Mouse (Mus musculus) central nervous system, embryonic 14 days (tissue): ENCODE measurements around the gene Zfp697. TPM values are rescaled to one million over a fixed set of nuclear protein-coding genes. Genes with fewer than 3 reads are reported as not detected.

ENCODE experiments used
- polyA plus RNA-seq: library from polyadenylated mRNA; depleted of rRNA; stranded (reverse); fragments of >200 nt; gene quantifications from 2 replicates; pipeline ENCODE4 v1.2.3, GENCODE M21; 2012; rRNA removed

Gene Zfp697
- 17.1 and 17.6 TPM in 2 replicates for polyA plus RNA-seq

GRCm38 (mm10) chr3:98382246-98382939 lies at the start of gene Zfp697:
Gene Zfp697 (plus strand): TSS chr3:98382461.

DNA sequence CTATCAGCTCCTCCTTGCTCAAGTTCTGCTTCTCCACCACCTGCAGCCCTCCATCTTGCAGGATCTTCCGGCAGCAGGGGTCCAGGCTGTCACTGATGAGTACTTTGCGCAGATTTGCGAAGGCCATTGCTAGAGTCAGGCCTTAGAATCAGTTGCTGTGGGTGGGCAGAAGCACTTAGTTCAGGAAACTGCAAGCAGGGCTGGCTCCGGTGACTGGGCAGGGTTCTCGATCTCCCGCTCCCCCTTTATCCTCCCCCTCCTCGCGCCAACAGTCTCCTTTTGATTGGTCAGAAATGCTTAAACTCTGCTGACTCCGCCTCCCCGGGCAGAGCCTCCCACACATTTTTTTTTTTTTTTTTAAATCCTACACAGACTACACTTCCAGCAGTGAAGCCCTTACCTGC lies 42.6 kb upstream of the Zfp697 start, which contains the start of gene Phgdh:
Phgdh (minus strand) TSS at position 285 of the 404 bp plus-strand sequence.

DNA sequence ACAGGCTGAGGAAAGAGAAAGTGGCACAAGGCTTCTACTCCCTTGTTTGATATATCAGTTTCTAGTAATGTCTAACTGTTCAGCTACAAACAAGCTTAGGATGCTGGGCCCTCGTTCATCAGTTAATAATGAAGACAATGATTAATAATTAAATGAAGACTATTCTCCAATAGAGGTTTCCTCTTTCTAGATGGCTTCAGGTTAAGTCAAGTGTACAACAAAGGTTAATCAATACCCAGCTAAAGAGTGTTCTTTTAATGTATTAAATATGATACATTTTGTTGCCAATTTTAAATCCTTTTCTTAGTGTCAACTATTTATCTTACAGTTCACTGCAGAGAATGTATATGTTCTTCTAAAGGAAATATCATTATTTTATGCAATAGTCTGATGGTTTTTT lies 74.8 kb downstream of the Zfp697 start, which contains the start of gene Gm4450:
Gm4450 (minus strand) TSS at position 101 of the 400 bp plus-strand sequence.

GRCm38 (mm10) chr3:98510414-98510813 lies 128.2 kb downstream of the Zfp697 start, which contains the start of gene Hsd3b4:
Gene Hsd3b4 (minus strand): TSS chr3:98510514.

DNA sequence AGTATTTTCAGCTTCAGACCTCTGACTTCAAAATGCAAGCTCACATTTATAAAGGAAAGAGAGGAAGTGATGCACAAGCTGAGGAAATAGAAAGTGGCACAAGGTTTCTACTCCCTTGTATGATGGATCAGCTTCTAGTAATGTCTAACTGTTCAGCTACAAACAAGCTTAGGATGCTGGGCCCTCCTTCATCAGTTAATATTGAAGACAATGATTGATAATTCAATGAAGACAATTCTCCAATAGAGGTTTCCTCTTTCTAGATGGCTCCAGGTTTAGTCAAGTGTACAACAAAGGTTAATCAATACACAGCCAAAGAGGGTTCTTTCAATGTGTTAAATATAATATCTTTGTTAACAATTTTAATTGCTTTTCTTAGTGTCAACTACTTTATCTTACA lies 206.4 kb downstream of the Zfp697 start, which contains the start of gene Gm10681:
Gm10681 (minus strand) TSS at position 101 of the 400 bp plus-strand sequence.

GRCm38 (mm10) chr3:98630152-98630551 lies 247.9 kb downstream of the Zfp697 start, which contains the start of gene Hsd3b5:
Gene Hsd3b5 (minus strand): TSS chr3:98630252.

DNA sequence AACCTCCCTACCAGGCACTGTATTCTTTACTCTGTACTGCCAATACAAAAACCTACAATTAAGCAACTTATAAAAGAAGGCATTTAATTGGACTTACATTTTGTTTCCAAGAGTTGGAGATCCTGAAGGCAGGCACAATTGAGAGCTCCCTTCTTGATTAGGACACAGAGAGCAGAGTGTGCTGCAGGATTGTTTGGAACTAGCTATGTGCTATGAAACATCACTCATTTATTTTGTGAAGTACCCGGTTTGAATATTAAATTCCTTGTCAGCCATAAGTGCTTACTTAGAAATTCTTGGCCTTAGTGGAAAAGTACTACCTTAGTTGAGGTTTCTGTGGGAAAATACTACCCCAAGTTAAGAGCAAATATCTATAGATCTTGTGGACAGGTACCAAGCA lies 342.1 kb downstream of the Zfp697 start, which contains the start of gene Hsd3b2:
Hsd3b2 (minus strand) TSS at position 168 of the 400 bp plus-strand sequence.

Other genes with a start within 250 kb of the Zfp697 start
- 0.04 TPM in 1 of 2 replicates, not detected in the other for gene Adam30, start 221.8 kb upstream of the Zfp697 start, polyA plus RNA-seq
- not detected in 2 replicates for gene Reg4, start 160.3 kb upstream of the Zfp697 start, polyA plus RNA-seq
- gene Hmgcs2, start 102.0 kb upstream of the Zfp697 start, polyA plus RNA-seq = 5.8 and 8.6 TPM in 2 replicates
- gene Phgdh, start 42.5 kb upstream of the Zfp697 start, polyA plus RNA-seq = 119 and 126 TPM in 2 replicates
- not detected in 2 replicates for gene Gm4450, start 74.7 kb downstream of the Zfp697 start, polyA plus RNA-seq
- gene Hsd3b4, start 128.1 kb downstream of the Zfp697 start, polyA plus RNA-seq = not detected in 2 replicates
- gene Gm10681, start 206.3 kb downstream of the Zfp697 start, polyA plus RNA-seq = not detected in 2 replicates
- gene Hsd3b5, start 247.8 kb downstream of the Zfp697 start, polyA plus RNA-seq = not detected in 2 replicates